In the genomic region with DNA sequence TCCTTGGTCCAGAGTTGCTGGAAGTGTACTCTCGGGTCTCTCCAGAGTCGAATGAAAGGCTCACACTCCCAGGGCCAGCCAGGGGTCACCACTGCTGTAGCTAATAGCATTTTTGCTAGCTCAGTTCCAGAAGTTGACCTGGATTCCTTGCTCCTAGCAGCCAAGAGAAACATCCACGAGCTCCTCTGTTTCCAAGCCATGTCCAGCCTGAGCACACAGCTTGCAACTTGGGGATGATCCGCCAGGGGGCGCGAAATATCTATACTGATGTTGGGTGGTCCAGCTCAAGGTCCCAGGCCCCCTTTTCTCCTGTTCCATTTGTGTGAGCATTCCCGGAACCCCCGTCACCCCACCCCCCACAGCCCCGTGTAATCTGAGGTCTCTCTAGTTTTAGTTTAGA, we compare ENCODE assay signal across 8 mouse cellular contexts. TPM values are rescaled to one million over a fixed set of nuclear protein-coding genes. Genes with fewer than 3 reads are reported as not detected.
DNase-seq lines count a peak whose midpoint lies in the region; TF ChIP-seq lines count a peak whose summit lies in the region.

No protein-coding gene starts in this region.

- TF ChIP-seq CTCF in cortical plate, adult 2 months (IDR thresholded peaks at IDR 0.05; ENCODE audit: extremely low read depth, insufficient read depth, low read length), result peak; percentile 46

- H3K27ac ChIP-seq in cortical plate, adult 2 months (ENCODE audit: insufficient read depth, low read length), result no peak overlapping the region

- no peak overlapping the region for H3K4me3 ChIP-seq in cortical plate, adult 2 months (ENCODE audit: insufficient read depth, low read length)

- peak; percentile 69 for DNase-seq in adrenal gland, postnatal 25 days
- no peak for DNase-seq in adrenal gland, adult 8-10 months
- DNase-seq in ovary, postnatal 36 days (ENCODE audit: low spot score), result peak; percentile 60
- DNase-seq in ovary, adult 18-20 months (ENCODE audit: low spot score), result no peak
- DNase-seq in kidney, adult 9 months, result peak; percentile 58
- DNase-seq in lung, postnatal 4 days, result peak; percentile 59 to 71
- DNase-seq in thymus, postnatal 36 days, result peak; percentile 49 to 52

- H3K4me1 ChIP-seq in cortical plate, adult 2 months (ENCODE audit: control insufficient read depth, insufficient read depth, low read length), result peaks cover 6% of the 10 kb centered on the region; the same call in 1 of the 2 replicates

- TF ChIP-seq POLR2A in cortical plate, adult 2 months (IDR thresholded peaks at IDR 0.05; ENCODE audit: extremely low read depth, insufficient read depth, low read length), result no peak

RNA-seq across cellular contexts. Expression of a gene that starts 3.5 kb away (rescaled TPM):
- total RNA-seq in adrenal gland, postnatal 25 days (2021), result 16.4 and 19.0 TPM in 2 replicates
- 10 to 100 TPM; 14.4 to 20.6 (median 16.2) TPM for total RNA-seq in adrenal gland, adult 8-10 months (2022)
- polyA plus RNA-seq in cortical plate, adult 2 months (2012; rRNA removed), result 9.7 TPM in 2 replicates

RNA-seq across cellular contexts. Expression of a gene that starts 5.2 kb away (rescaled TPM):
- not detected in 2 replicates for total RNA-seq in adrenal gland, postnatal 25 days (2021)
- total RNA-seq in adrenal gland, adult 8-10 months (2022), result under 1 TPM in 1 of 4 experiments, not detected in 3; 0.26 TPM
- polyA plus RNA-seq in cortical plate, adult 2 months (2012; rRNA removed), result 0.31 and 0.32 TPM in 2 replicates

RNA-seq across cellular contexts. Expression of a gene that starts 10.3 kb away (rescaled TPM):
- 7.7 and 9.1 TPM in 2 replicates for total RNA-seq in adrenal gland, postnatal 25 days (2021)
- 10 to 100 TPM in 2 of 4 experiments, 1 to 10 TPM in 2; 8.5 to 13.3 (median 10.4) TPM for total RNA-seq in adrenal gland, adult 8-10 months (2022)
- polyA plus RNA-seq in cortical plate, adult 2 months (2012; rRNA removed), result 91.7 and 94.0 TPM in 2 replicates

RNA-seq across cellular contexts. Expression of a gene that starts 14.0 kb away (rescaled TPM):
- 2.0 and 3.2 TPM in 2 replicates for total RNA-seq in adrenal gland, postnatal 25 days (2021)
- 1 to 10 TPM; 1.7 to 4.5 (median 2.2) TPM for total RNA-seq in adrenal gland, adult 8-10 months (2022)
- polyA plus RNA-seq in cortical plate, adult 2 months (2012; rRNA removed), result 3.8 and 4.1 TPM in 2 replicates

RNA-seq across cellular contexts. Expression of a gene that starts 34.6 kb away (rescaled TPM):
- total RNA-seq in adrenal gland, postnatal 25 days (2021), result 42.1 and 48.2 TPM in 2 replicates
- 10 to 100 TPM; 21.8 to 38.6 (median 30.3) TPM for total RNA-seq in adrenal gland, adult 8-10 months (2022)
- 11.7 and 11.8 TPM in 2 replicates for polyA plus RNA-seq in cortical plate, adult 2 months (2012; rRNA removed)

Comparison
In these comparisons a context has a peak if more than half of its experiments do, and no peak if none do; other contexts are left out.
1. DNase-seq: peak in adrenal gland, postnatal 25 days (single experiment), ovary, postnatal 36 days (single experiment), kidney, adult 9 months (single experiment), lung, postnatal 4 days (2 of 2) and thymus, postnatal 36 days (2 of 2); none in adrenal gland, adult 8-10 months (single experiment) and ovary, adult 18-20 months (single experiment).